Mouse (Mus musculus) midbrain, postnatal 0 days (tissue): ENCODE measurements around the gene Padi6. TPM values are rescaled to one million over a fixed set of nuclear protein-coding genes. Genes with fewer than 3 reads are reported as not detected.

ENCODE experiments used
- ATAC-seq: fragments of 200-750 bp; cut with Nextera tagmentation; 2 replicates; pipeline ENCODE4 v1.8.0; 2017; ENCODE audit warnings: moderate number of reproducible peaks, mild to moderate bottlenecking, moderate TSS enrichment, moderate library complexity; ENCODE audit not compliant: low FRiP score
- DNase-seq: peaks from one replicate; pipeline ENCODE4 v3.0.0-alpha.2; 2015; ENCODE audit warnings: low spot score
- H3K27ac ChIP-seq: fragments of 300-500 bp; sonication (generic); 2 replicates; pipeline ENCODE4 v1.5.1; 2014; ENCODE audit warnings: low read depth, mild to moderate bottlenecking, low read length, mixed read lengths
- H3K27me3 ChIP-seq: fragments of 300-500 bp; sonication (generic); 2 replicates; pipeline ENCODE4 v1.6.1; 2014; ENCODE audit warnings: low read length, control low read depth, mixed read lengths; ENCODE audit not compliant: insufficient read depth
- H3K36me3 ChIP-seq: fragments of 300-500 bp; sonication (generic); 2 replicates; pipeline ENCODE4 v1.6.1; 2014; ENCODE audit warnings: low read length, control low read depth, mixed read lengths; ENCODE audit not compliant: insufficient read depth
- H3K4me1 ChIP-seq: fragments of 300-500 bp; sonication (generic); 2 replicates; pipeline ENCODE4 v1.6.1; 2014; ENCODE audit warnings: mild to moderate bottlenecking, control low read depth, antibody characterized with exemption, low read length, mixed read lengths; ENCODE audit not compliant: insufficient read depth
- H3K4me2 ChIP-seq: fragments of 300-500 bp; sonication (generic); 2 replicates; pipeline ENCODE4 v1.6.1; 2014; ENCODE audit warnings: low read depth, mild to moderate bottlenecking, low read length, mixed read lengths; ENCODE audit not compliant: poor library complexity, severe bottlenecking
- H3K4me3 ChIP-seq: fragments of 300-500 bp; sonication (generic); 2 replicates; pipeline ENCODE4 v1.5.1; 2014; ENCODE audit warnings: low read depth, mild to moderate bottlenecking, low read length, moderate library complexity
- H3K9ac ChIP-seq: fragments of 300-500 bp; sonication (generic); replicated peaks from 2 replicates; pipeline ENCODE4 v1.6.1; 2014; ENCODE audit warnings: mild to moderate bottlenecking, low read length, moderate library complexity, mixed read lengths; ENCODE audit not compliant: poor library complexity, severe bottlenecking
- H3K9me3 ChIP-seq: fragments of 300-500 bp; sonication (generic); 2 replicates; pipeline ENCODE4 v1.6.1; 2016; ENCODE audit warnings: low read length, control low read depth
- CTCF ChIP-seq: IDR thresholded peaks from 2 replicates; pipeline ENCODE4 v1.5.1; 2016; ENCODE audit warnings: antibody characterized with exemption, mild to moderate bottlenecking
- WGBS: fragments of 180-500 bp; shearing (Covaris S2); extraction: QIAGEN DNeasy Blood & Tissue Kit; methylation state at CpG from one replicate; pipeline ENCODE4 v1.1.7; 2014; 5-methylcytosine and 5-hydroxymethylcytosine counted together
- polyA plus RNA-seq: library from polyadenylated mRNA; unstranded; fragments of >200 nt; fragmentation: Nextera tagmentation; extraction: Ambion mirVana; gene quantifications from 2 replicates; pipeline ENCODE4 v1.2.1, GENCODE M21; 2015
- total RNA-seq: library from RNA; depleted of rRNA; stranded (reverse); fragments of >200 nt; gene quantifications from 2 replicates; pipeline ENCODE4 v1.2.3, GENCODE M21; 2014

Gene Padi6
- total and polyA plus RNA-seq, 2 experiments from 2014 or later, result 0.10 TPM; not detected in 1

DNA sequence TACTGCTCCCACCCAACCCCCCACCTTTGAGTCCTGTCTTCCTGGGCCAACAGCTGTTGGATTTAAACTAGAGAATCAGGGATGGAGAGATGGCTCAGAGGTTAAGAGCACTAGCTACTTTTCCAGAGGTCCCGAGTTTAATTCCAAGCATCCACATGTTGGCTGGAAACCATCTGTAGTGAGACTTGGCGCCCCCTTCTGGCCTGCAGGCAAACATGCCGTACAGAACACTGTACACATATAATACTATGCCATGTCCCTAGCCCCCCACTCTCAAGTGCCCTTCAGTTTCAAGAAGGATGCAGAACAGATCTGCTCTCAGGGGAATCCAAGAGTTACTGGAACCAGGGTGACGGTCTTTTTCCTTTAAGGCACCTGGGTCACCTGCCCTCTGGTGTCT is 10.8 kb downstream of the Padi6 start:
- Histone ChIP-seq H3K27me3 (no peaks in the 10 kb centered on the region), H3K4me2 (no peak overlapping the region), H3K9ac (no peak overlapping the region), H3K4me1 (no peaks in the 10 kb centered on the region), H3K27ac (no peak overlapping the region), H3K4me3 (no peak overlapping the region), H3K36me3 (no peaks in the 10 kb centered on the region), H3K9me3 (no peaks in the 10 kb centered on the region)
- WGBS, result 77% methylated on average over 4 of the region's 4 CpGs
- DNase-seq, result no peak
- TF ChIP-seq CTCF, result peak; percentile 25
- no peak for ATAC-seq

- H3K4me1 ChIP-seq, result no peaks in the 10 kb centered on the region
- peaks cover 8% of the 10 kb centered on the region for H3K36me3 ChIP-seq
- no peak overlapping the region for H3K4me3 ChIP-seq
- ATAC-seq (no peak), DNase-seq (no peak)
- no peak overlapping the region for H3K9ac ChIP-seq
- no peaks in the 10 kb centered on the region for H3K9me3 ChIP-seq
- 85% methylated on average over 12 of the region's 12 CpGs for WGBS
- TF ChIP-seq CTCF, result no peak
- H3K27me3 ChIP-seq, result no peaks in the 10 kb centered on the region
- no peak overlapping the region for H3K27ac ChIP-seq
- H3K4me2 ChIP-seq, result no peak overlapping the region
Observed at GRCm38 (mm10) chr4:140726907-140727306, 15.5 kb downstream of the Padi6 start.

DNA sequence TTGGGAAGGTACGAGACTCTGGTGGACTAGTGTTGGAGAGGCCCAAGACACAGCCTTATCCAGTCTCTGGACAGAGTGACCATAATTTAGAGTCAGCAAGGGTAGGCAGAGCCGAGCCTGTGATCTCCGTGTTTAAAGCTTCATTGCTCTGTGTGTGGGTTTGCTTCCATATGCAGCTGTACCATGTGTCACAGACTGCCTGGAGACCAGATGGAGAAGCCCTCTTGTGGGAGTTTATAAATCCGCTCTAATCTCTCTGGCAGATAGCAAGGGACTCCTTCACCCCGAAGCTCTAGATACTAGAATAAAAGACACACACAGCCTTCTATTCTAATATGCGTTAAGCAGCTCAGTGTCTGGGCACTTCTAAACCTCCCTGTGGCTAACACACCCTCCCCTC is 17.7 kb downstream of the Padi6 start:
- Histone ChIP-seq H3K27ac (no peak overlapping the region), H3K9ac (no peak overlapping the region), H3K4me3 (no peak overlapping the region), H3K36me3 (peaks cover 30% of the 10 kb centered on the region), H3K4me1 (no peaks in the 10 kb centered on the region), H3K4me2 (no peak overlapping the region), H3K27me3 (no peaks in the 10 kb centered on the region), H3K9me3 (no peaks in the 10 kb centered on the region)
- 32% methylated on average over 6 of the region's 6 CpGs for WGBS
- ATAC-seq (0 out of 2 replicates have a peak, but pooled peaks have one; percentile 20), DNase-seq (peak; percentile 46)
- TF ChIP-seq CTCF, result peak; percentile 44

DNA sequence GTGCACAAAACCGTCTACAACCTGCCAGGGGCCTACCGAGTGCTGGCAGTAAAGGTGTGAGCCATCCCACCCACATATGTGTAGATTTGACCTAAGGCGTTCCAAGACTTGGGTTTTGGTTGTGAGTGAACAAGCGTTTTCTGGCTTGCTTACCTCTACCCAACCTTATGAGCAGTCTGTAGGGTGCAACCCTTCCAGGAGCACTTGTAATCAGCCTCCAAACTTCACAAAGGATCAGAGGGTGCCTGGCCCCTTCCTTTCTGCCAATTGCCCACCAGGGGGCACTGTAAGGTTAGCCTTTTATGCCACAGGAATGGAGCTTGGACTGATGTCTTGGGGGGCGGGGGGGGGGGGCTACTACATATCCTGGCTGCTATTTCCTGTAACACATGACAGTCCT is 18.6 kb downstream of the Padi6 start:
- Histone ChIP-seq H3K4me1 (no peaks in the 10 kb centered on the region), H3K9ac (no peak overlapping the region), H3K9me3 (no peaks in the 10 kb centered on the region), H3K27ac (no peak overlapping the region), H3K36me3 (peaks cover 34% of the 10 kb centered on the region), H3K4me3 (no peak overlapping the region), H3K4me2 (no peak overlapping the region), H3K27me3 (no peaks in the 10 kb centered on the region)
- ATAC-seq, result peak; percentile 59; the same call in 1 of the 2 replicates
- WGBS, result 59% methylated on average over 5 of the region's 5 CpGs
- peak; percentile 62 for DNase-seq
- peak; percentile 82 for TF ChIP-seq CTCF

DNA sequence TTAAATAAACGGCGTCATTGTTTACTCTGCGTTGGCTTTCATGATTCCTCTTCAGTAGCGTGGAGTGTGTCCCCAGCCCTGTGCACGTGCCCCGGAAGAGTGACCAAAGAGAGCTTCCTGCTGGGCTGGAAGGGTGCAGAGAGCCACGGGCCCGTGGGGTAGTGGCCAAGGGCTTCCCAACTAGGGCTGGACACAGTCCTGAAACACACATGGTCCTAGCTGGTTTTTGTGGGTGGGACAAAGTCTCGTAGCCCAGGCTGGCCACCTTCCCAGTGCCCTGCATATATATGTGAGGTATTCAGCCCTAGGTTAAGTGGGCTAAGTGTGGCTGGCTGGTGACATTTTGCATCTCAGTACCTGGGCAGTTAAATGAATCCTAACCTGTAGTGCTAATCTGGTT is 19.3 kb downstream of the Padi6 start:
- no peak for DNase-seq
- H3K9ac ChIP-seq, result no peak overlapping the region
- H3K27ac ChIP-seq, result no peak overlapping the region
- no peaks in the 10 kb centered on the region for H3K27me3 ChIP-seq
- H3K36me3 ChIP-seq, result peaks cover 39% of the 10 kb centered on the region
- no peak for TF ChIP-seq CTCF
- H3K9me3 ChIP-seq, result no peaks in the 10 kb centered on the region
- no peaks in the 10 kb centered on the region for H3K4me1 ChIP-seq
- WGBS, result 78% methylated on average over 9 of the region's 9 CpGs
- no peak overlapping the region for H3K4me3 ChIP-seq
- H3K4me2 ChIP-seq, result no peak overlapping the region
- ATAC-seq, result no peak

DNA sequence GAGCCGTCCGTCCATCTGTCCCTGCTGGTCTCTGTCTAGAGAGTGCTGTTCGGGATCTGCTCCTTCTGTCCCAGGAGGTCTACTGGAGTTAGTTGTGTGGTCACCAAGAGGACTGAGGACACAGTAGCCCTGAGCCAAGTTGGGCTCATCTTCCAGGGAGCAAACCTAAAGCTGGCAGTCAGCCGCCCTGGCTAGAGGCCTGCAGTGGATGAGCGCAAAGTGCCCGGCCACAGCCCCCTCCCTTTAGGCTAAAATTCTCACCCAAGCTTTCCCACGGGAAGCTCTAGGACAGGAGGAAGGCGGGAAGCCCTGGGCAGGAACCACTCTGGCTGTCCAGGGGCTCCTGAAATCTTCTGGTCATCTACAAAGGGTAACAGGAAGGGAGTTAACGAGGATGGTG is 19.7 kb downstream of the Padi6 start:
- Histone ChIP-seq H3K9ac (no peak overlapping the region), H3K9me3 (no peaks in the 10 kb centered on the region), H3K36me3 (peaks cover 44% of the 10 kb centered on the region), H3K27ac (no peak overlapping the region), H3K4me3 (no peak overlapping the region), H3K27me3 (no peaks in the 10 kb centered on the region), H3K4me2 (no peak overlapping the region), H3K4me1 (no peaks in the 10 kb centered on the region)
- DNase-seq (peak; percentile 22), ATAC-seq (no peak)
- 71% methylated on average over 9 of the region's 9 CpGs for WGBS
- TF ChIP-seq CTCF, result no peak
